Mouse (Mus musculus): Measurements from ENCODE around the gene Mrpl12. TPM values are rescaled to one million over a fixed set of nuclear protein-coding genes. Genes with fewer than 3 reads are reported as not detected.

The Mrpl12 gene
- total RNA-seq, 2 experiments from 2014 or later, result 66.1 to 68.3 TPM

DNA sequence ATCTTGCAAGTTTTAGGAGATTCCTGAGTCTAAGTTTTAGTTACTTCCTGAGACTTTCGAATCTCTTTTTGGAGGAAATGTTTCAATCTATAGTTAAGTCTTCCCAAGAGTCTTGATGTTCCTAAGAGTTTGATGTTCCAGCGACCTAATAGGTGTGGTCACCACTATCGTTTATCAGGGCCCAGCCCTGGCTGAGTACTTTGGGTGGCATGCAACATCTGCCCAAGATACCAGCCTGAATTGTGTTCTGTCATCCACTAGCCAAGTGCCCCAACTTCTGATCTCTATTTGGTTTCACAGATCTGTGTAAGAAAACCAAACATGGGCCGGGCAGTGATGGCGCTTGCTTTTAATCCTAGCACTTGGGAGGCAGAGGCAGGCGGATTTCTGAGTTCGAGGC is 29.0 kb upstream of the Mrpl12 start:
- TF ChIP-seq CTCF (IDR thresholded peaks at IDR 0.05), result no peak
- Histone ChIP-seq H3K27ac (no peak overlapping the region), H3K4me3 (no peak overlapping the region)
- DNase-seq (ENCODE audit: extremely low spot score in 1 of 2, low spot score in 2 of 2), result no peak
- intact Hi-C loops (cut with DNase I), result no loop called here

DNA sequence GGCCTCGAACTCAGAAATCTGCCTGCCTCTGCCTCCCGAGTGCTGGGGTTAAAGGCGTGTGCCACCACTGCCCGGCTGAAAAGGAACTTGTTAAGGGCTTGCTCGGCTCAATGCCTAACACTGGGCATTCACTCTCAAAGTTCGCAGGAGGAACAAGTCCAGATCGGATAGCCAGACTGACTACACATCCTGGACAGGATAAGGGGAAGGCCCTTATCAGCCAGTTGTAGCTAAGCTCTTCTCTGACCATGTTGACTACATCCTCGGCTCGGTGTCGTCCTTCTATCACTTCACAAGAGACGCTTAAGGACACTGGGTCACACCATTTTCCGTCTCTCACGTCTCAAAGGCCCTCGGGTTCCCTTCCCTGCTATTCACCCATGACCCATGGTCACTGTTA is 27.0 kb upstream of the Mrpl12 start:
- peak overlapping the region; percentile 97 for H3K27ac ChIP-seq
- H3K4me3 ChIP-seq, result peak overlapping the region; percentile 97
- intact Hi-C loops (cut with DNase I), result no loop called here
- TF ChIP-seq CTCF (IDR thresholded peaks at IDR 0.05), result no peak
- no peak for DNase-seq (ENCODE audit: extremely low spot score in 1 of 2, low spot score in 2 of 2)

DNA sequence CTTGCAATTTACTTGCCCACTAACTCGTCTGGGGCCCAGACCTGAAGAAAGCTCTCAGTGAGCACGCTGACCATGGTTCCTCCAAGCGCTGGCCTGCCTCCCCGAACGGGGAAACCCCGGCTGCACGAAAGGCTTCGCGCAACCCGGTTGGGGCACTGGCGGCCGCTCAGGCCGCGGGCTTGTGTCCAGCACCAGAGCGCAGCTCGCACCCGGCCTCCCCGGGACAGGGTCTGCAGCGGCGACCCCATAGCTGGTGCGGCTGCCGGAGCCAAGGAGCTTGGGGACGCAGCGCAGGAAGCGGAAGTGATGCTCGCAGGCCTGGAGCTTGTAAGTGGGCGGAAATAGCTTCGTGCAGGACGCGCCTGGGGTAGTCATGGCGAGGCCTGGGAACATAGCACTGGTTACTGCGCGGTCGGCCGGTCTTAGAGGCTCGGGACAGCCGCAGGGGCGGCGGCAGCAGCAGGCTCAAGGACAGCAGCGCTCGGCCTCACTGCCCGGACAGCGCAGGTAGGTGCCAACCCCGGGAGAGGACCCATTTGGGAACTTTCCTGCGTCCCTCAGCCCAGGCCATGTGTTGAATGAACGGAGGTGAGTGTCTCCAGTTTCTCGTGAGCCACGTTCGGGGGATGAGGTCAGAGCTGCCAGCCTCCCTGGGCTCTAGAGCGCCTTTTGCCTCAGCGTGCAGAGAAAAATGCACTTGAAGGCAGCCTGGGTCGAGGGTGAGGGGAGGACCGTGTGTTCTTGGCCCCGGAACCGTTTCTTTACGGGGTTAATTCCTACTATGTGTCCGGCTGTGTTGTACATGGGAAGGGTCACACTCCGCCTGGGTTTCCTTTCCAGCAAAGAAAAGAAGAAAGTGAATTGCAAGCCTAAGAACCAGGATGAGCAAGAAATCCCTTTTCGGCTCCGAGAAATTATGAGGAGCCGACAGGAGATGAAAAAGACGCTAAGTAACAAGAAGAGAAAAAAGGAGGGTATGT is 26.4 kb upstream of the Mrpl12 start, which contains the start of the genes Oxld1 and Ccdc137:
Gene Oxld1 (minus strand): TSS at position 297 of the 980 bp plus-strand sequence.
Gene Ccdc137 (plus strand): TSS at position 344 of the 980 bp plus-strand sequence.
- intact Hi-C loops (cut with DNase I), result loop anchor here (1.0 kb wide), 1 partner anchor 26 kb away; the partner anchor contains the start of gene Mrpl12
- peak; percentile 69 to 75 for DNase-seq (ENCODE audit: extremely low spot score in 1 of 2, low spot score in 2 of 2)
- TF ChIP-seq CTCF (IDR thresholded peaks at IDR 0.05), result no peak
- peak within 1 kb of the TSS; percentile 97 for H3K4me3 ChIP-seq
- H3K27ac ChIP-seq, result peak within 1 kb of the TSS; percentile 97

DNA sequence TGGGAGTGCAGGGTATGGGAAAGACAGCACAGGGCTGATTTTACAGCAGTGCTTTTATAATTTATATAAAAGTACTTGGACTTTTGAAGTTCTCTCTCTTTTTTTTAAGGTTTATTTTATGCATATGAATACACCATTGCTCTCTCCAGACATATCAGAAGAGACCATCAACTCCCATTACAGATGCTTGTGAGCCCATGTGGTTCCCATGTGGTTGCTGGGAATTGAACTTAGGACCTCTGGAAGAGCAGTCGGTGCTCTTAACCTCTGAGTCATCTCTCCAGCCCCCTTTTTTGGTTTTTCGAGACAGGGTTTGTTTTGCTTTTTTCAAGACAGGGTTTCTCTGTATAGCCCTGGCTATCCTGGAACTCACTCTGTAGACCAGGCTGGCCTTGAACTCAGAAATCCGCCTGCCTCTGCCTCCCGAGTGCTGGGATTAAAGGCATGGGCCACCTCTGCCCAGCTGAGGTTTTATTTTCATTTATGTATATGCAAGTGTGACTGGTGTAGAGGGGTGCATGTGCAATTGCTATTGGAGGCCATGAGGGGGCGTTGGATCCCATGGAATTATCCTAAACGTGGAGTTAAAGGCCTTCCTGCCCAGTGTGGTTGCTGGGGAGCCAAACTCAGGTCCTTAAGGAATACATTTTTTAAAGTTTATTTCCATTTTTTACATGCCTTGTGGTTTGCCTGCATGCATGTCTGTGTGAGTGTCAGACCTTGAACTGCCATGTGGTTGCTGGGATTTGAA is 25.4 kb upstream of the Mrpl12 start:
- DNase-seq (ENCODE audit: extremely low spot score in 1 of 2, low spot score in 2 of 2), result no peak
- H3K4me3 ChIP-seq, result peak overlapping the region; percentile 97
- peak overlapping the region; percentile 97; the same call in 1 of the 2 replicates for H3K27ac ChIP-seq
- TF ChIP-seq CTCF (IDR thresholded peaks at IDR 0.05), result peak; percentile 11; the same call in 1 of the 2 replicates
- intact Hi-C loops (cut with DNase I), result loop anchor here (1.0 kb wide), 1 partner anchor 25 kb away; the partner anchor contains the start of gene Mrpl12

GRCm38 (mm10) chr11:120463536-120463935 is 20.9 kb upstream of the Mrpl12 start:
- no peak overlapping the region for H3K4me3 ChIP-seq

DNA sequence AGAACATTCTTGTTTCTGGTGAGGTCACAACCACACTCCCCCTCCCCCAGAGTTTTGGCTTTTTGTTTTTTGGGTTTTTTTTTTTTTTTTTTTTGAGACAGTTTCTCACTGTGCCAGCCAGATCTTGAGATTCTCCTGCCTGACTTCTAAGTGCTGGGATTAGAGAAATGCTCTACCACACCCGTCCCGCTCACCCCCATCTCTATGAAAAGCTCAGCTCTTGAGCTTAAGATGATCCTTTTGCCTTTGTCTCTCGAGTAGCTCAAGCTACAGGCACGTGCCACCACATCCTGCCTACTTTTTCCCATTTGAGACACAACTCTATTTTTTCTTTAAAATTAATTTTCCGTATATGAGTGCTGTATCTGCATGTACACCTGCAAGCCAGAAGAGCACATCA is 20.0 kb upstream of the Mrpl12 start:
- intact Hi-C loops (cut with DNase I), result no loop called here
- no peak for DNase-seq (ENCODE audit: extremely low spot score in 1 of 2, low spot score in 2 of 2)
- H3K4me3 ChIP-seq, result no peak overlapping the region
- H3K27ac ChIP-seq, result no peak overlapping the region
- TF ChIP-seq CTCF (IDR thresholded peaks at IDR 0.05), result no peak

More at GRCm38 (mm10) chr11:120463536-120463935, 20.9 kb upstream of the Mrpl12 start:
- intact Hi-C loops (cut with DNase I), result no loop called here
- DNase-seq (ENCODE audit: extremely low spot score in 1 of 2, low spot score in 2 of 2), result no peak
- no peak overlapping the region for H3K27ac ChIP-seq
- no peak for TF ChIP-seq CTCF (IDR thresholded peaks at IDR 0.05)

GRCm38 (mm10) chr11:120465521-120465920 is 18.9 kb upstream of the Mrpl12 start:
- Histone ChIP-seq H3K4me3 (no peak overlapping the region), H3K27ac (no peak overlapping the region)
- no peak for TF ChIP-seq CTCF (IDR thresholded peaks at IDR 0.05)
- intact Hi-C loops (cut with DNase I), result no loop called here
- DNase-seq (ENCODE audit: extremely low spot score in 1 of 2, low spot score in 2 of 2), result no peak

- Histone ChIP-seq H3K4me3 (peak within 1 kb of the TSS; percentile 80), H3K27ac (peak within 1 kb of the TSS; percentile 86)
- intact Hi-C loops (cut with DNase I), result loop anchor here (1.0 kb wide), 1 partner anchor 106 kb away; the partner anchor contains the start of gene P4hb
- peak; percentile 93 to 94 for DNase-seq (ENCODE audit: extremely low spot score in 1 of 2, low spot score in 2 of 2)
- TF ChIP-seq CTCF (IDR thresholded peaks at IDR 0.05), result no peak; the same call in 1 of the 2 replicates
These were observed 17.2 kb upstream of the Mrpl12 start, which contains the start of gene Arl16 for GRCm38 (mm10) chr11:120467051-120467735. Arl16 (minus strand) TSS chr11:120467607.

DNA sequence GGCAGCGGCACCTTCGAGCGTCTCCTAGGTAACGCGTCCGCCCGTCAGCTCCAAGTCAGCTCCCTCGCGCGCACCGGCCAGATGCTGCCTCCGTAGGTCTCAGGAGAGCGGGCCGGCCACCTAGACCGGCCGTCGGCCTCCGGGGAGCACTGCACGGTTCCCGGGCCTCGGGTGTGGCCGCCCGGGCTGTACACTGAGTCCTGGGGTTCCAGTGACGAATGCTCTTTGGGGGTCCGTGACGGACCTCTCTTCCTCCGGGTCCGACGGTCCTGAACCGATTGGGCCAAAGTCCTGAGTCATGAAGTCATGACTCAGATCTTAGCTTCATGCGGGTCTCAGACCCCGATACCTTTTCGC is 16.7 kb upstream of the Mrpl12 start:
- no peak for TF ChIP-seq CTCF (IDR thresholded peaks at IDR 0.05)
- intact Hi-C loops (cut with DNase I), result loop anchor here (1.0 kb wide), 1 partner anchor 106 kb away; the partner anchor contains the start of gene P4hb
- Histone ChIP-seq H3K27ac (peak overlapping the region; percentile 86), H3K4me3 (peak overlapping the region; percentile 80)
- DNase-seq (ENCODE audit: extremely low spot score in 1 of 2, low spot score in 2 of 2), result no peak

DNA sequence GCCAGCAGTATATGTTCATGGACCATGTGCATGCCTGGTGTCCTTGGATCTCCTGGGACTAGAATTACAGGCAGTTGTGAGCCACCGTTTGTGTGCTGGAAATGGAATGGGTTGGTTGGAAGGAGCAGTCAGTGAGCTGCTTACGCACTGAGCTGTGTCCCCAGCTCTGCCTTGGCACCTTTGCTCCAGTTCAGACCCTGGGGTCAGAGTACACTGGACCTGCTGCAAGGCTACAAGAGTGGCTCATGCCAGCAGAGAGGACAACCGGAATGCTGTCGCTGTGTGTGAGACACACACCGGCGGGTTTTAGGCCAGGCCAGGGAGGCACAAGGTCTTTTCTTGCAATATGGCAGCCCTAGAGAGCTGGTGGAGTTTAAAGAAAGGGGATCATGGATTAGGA is 12.4 kb upstream of the Mrpl12 start:
- Histone ChIP-seq H3K27ac (no peak overlapping the region), H3K4me3 (no peak overlapping the region)
- no peak for TF ChIP-seq CTCF (IDR thresholded peaks at IDR 0.05)
- DNase-seq (ENCODE audit: extremely low spot score in 1 of 2, low spot score in 2 of 2), result no peak
- intact Hi-C loops (cut with DNase I), result no loop called here

- Histone ChIP-seq H3K27ac (0 out of 2 replicates have a peak overlapping the region, but pooled peaks have one; percentile 95), H3K4me3 (no peak overlapping the region)
- DNase-seq (ENCODE audit: extremely low spot score in 1 of 2, low spot score in 2 of 2), result no peak
- intact Hi-C loops (cut with DNase I), result no loop called here
- no peak for TF ChIP-seq CTCF (IDR thresholded peaks at IDR 0.05)
These were observed 922 bp upstream of the Mrpl12 start for GRCm38 (mm10) chr11:120483448-120483934.

Measured in left cerebral cortex, adult 2 months (tissue).